Mouse (Mus musculus) liver, embryonic 14.5 days (tissue): Measurements from ENCODE around the gene Pdcd1lg2. TPM values are rescaled to one million over a fixed set of nuclear protein-coding genes. Genes with fewer than 3 reads are reported as not detected.

Source experiments
- ATAC-seq: fragments of 200-750 bp; cut with Nextera tagmentation; 2 replicates; pipeline ENCODE4 v1.8.0; 2017; ENCODE audit warnings: moderate number of reproducible peaks, mild to moderate bottlenecking, moderate library complexity; ENCODE audit not compliant: insufficient read depth
- DNase-seq, 3 experiments: peaks; one replicate each; pipeline ENCODE4 v3.0.0-alpha.2; 2012 to 2013; ENCODE audit warnings: low read depth in 3 of 3, low spot score in 3 of 3
- H3K27ac ChIP-seq: fragments of 300-500 bp; sonication (generic); 2 replicates; pipeline ENCODE4 v1.5.1; 2014; ENCODE audit warnings: moderate library complexity, mild to moderate bottlenecking, control low read depth, inconsistent platforms
- H3K27me3 ChIP-seq: fragments of 300-500 bp; sonication (generic); 2 replicates; pipeline ENCODE4 v1.6.1; 2014; ENCODE audit warnings: mild to moderate bottlenecking, low read length, moderate library complexity; ENCODE audit not compliant: control insufficient read depth, insufficient read depth
- H3K36me3 ChIP-seq: fragments of 300-500 bp; sonication (generic); replicated peaks from 2 replicates; pipeline ENCODE4 v1.6.1; 2014; ENCODE audit warnings: low read depth; ENCODE audit not compliant: control insufficient read depth, insufficient read depth
- H3K4me1 ChIP-seq, 2 experiments: fragments of 200-500 bp in 1 of 2; fragments of 300-500 bp in 1 of 2; sonication (generic) in 1 of 2; replicated peaks; 2 replicates each; pipeline ENCODE4 v1.6.1; 2012 to 2014; ENCODE audit warnings: antibody characterized with exemption in 1 of 2, inconsistent platforms in 1 of 2, low read length in 1 of 2; ENCODE audit not compliant: control insufficient read depth in 2 of 2, insufficient read depth in 2 of 2
- H3K4me2 ChIP-seq: fragments of 300-500 bp; sonication (generic); 2 replicates; pipeline ENCODE4 v1.6.1; 2014; ENCODE audit warnings: low read depth, mild to moderate bottlenecking, control low read depth, moderate library complexity
- H3K4me3 ChIP-seq, 2 experiments: fragments of 200-500 bp in 1 of 2; fragments of 300-500 bp in 1 of 2; sonication (generic) in 1 of 2; 2 replicates each; pipeline ENCODE4 v1.5.1; 2012 to 2014; ENCODE audit warnings: low read depth in 2 of 2, low read length in 2 of 2, mild to moderate bottlenecking in 2 of 2, control low read depth in 1 of 2, inconsistent platforms in 1 of 2, moderate library complexity in 1 of 2; ENCODE audit not compliant: insufficient read depth in 1 of 2
- H3K9ac ChIP-seq: fragments of 300-500 bp; sonication (generic); replicated peaks from 2 replicates; pipeline ENCODE4 v1.6.1; 2014; ENCODE audit warnings: mild to moderate bottlenecking, control low read depth, moderate library complexity
- H3K9me3 ChIP-seq: fragments of 300-500 bp; sonication (generic); 2 replicates; pipeline ENCODE4 v1.6.1; 2016; ENCODE audit warnings: low read length, mixed read lengths; ENCODE audit not compliant: control insufficient read depth
- CTCF ChIP-seq: IDR thresholded peaks from 2 replicates; pipeline ENCODE4 v1.5.1; 2016; ENCODE audit warnings: antibody characterized with exemption, low read depth, control low read depth
- EP300 ChIP-seq: IDR thresholded peaks from 2 replicates; pipeline ENCODE4 v1.6.1; 2016; ENCODE audit warnings: antibody characterized with exemption, low read depth
- WGBS: fragments of 180-500 bp; shearing (Covaris S2); extraction: QIAGEN DNeasy Blood & Tissue Kit; methylation state at CpG from one replicate; pipeline ENCODE4 v1.1.7; 2014; ENCODE audit not compliant: insufficient replicate concordance; 5-methylcytosine and 5-hydroxymethylcytosine counted together
- polyA plus RNA-seq, 2 experiments: library from polyadenylated mRNA; depleted of rRNA in 1 of 2; stranded (reverse) in 1 of 2; unstranded in 1 of 2; fragments of >200 nt; fragmentation: Nextera tagmentation in 1 of 2; extraction: Ambion mirVana in 1 of 2; gene quantifications; 2 replicates each; pipeline versions ENCODE4 v1.2.1 to v1.2.3; 2012 to 2014

The Pdcd1lg2 gene
- polyA plus RNA-seq, 2 experiments: 0.02 TPM; not detected in 1

- TF ChIP-seq EP300 (no peak), CTCF (no peak)
- Histone ChIP-seq H3K27ac (no peak overlapping the region), H3K4me3 (no peak overlapping the region), H3K9me3 (no peaks in the 10 kb centered on the region), H3K27me3 (no peaks in the 10 kb centered on the region), H3K4me2 (no peak overlapping the region), H3K9ac (no peak overlapping the region), H3K36me3 (no peaks in the 10 kb centered on the region), H3K4me1 (peaks cover 0 to 5% of the 10 kb centered on the region in 2 experiments; a peak in 2 of 4 replicates)
- ATAC-seq (no peak), DNase-seq (no peak)
- 54% methylated on average over 2 of the region's 2 CpGs for WGBS
These were observed 93.4 kb downstream of the Pdcd1lg2 start for GRCm38 (mm10) chr19:29504131-29504530.

- WGBS: 57% methylated on average over 7 of the region's 7 CpGs
- DNase-seq (no peak), ATAC-seq (no peak)
- TF ChIP-seq CTCF (no peak), EP300 (no peak)
- Histone ChIP-seq H3K4me1 (peaks cover 0 to 5% of the 10 kb centered on the region in 2 experiments; a peak in 1 of 4 replicates), H3K9ac (no peak overlapping the region), H3K36me3 (no peaks in the 10 kb centered on the region), H3K4me3 (no peak overlapping the region), H3K27ac (no peak overlapping the region), H3K27me3 (no peaks in the 10 kb centered on the region), H3K9me3 (no peaks in the 10 kb centered on the region), H3K4me2 (no peak overlapping the region)
These were observed 94.9 kb downstream of the Pdcd1lg2 start for GRCm38 (mm10) chr19:29505617-29506016.

DNA sequence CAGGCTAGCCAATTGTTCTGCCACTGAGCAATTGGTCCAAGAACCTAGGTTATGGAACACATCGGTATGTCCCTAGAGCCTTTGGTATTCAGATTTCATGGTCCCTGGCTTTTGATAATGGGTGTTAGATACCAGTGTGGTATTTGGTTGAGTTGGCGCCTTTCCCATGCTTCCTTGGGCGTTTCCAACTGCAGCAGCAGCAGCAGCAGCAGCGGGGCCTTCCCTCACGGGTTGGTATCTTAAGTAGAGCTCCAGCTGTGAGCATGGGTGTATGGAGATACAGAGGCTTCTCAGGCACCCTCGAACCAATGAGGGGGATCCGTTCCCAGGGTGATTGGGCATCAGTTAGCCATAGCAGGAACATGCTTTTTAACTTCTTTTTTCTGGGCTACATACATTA lies 97.5 kb downstream of the Pdcd1lg2 start:
- DNase-seq (no peak), ATAC-seq (no peak)
- WGBS: 48% methylated on average over 7 of the region's 7 CpGs
- Histone ChIP-seq H3K36me3 (no peaks in the 10 kb centered on the region), H3K4me2 (no peak overlapping the region), H3K4me3 (no peak overlapping the region), H3K9ac (no peak overlapping the region), H3K27ac (no peak overlapping the region), H3K27me3 (no peaks in the 10 kb centered on the region), H3K9me3 (no peaks in the 10 kb centered on the region), H3K4me1 (no peaks in the 10 kb centered on the region)
- TF ChIP-seq EP300 (no peak), CTCF (no peak)

- WGBS: 65% methylated on average over 7 of the region's 7 CpGs
- H3K36me3 ChIP-seq: no peaks in the 10 kb centered on the region
- no peaks in the 10 kb centered on the region for H3K4me1 ChIP-seq
- no peak overlapping the region for H3K4me3 ChIP-seq
- H3K9me3 ChIP-seq: no peaks in the 10 kb centered on the region
- DNase-seq (no peak), ATAC-seq (no peak)
- TF ChIP-seq EP300 (no peak), CTCF (no peak)
- no peaks in the 10 kb centered on the region for H3K27me3 ChIP-seq
- no peak overlapping the region for H3K9ac ChIP-seq
- no peak overlapping the region for H3K4me2 ChIP-seq
- no peak overlapping the region for H3K27ac ChIP-seq
These were observed 99.1 kb downstream of the Pdcd1lg2 start for GRCm38 (mm10) chr19:29509857-29510256.

GRCm38 (mm10) chr19:29511826-29512225 lies 101.1 kb downstream of the Pdcd1lg2 start:
- no peak overlapping the region for H3K4me2 ChIP-seq
- H3K4me1 ChIP-seq: 0 out of 4 replicates have a peak, but pooled peaks cover 0 to 3% of the 10 kb centered on the region in 2 experiments
- no peak for DNase-seq
- ATAC-seq: no peak
- H3K27ac ChIP-seq: no peak overlapping the region
- H3K4me3 ChIP-seq: no peak overlapping the region
- H3K9me3 ChIP-seq: no peaks in the 10 kb centered on the region
- no peak overlapping the region for H3K9ac ChIP-seq
- no peaks in the 10 kb centered on the region for H3K27me3 ChIP-seq
- no peaks in the 10 kb centered on the region for H3K36me3 ChIP-seq
- TF ChIP-seq EP300 (no peak), CTCF (no peak)
- WGBS: 61% methylated on average over 2 of the region's 2 CpGs
